Mouse (Mus musculus) forelimb bud, embryonic 11.5 days (tissue): Measurements from ENCODE around the gene Git2.

ENCODE experiments used
- DNase-seq: peaks from one replicate; pipeline ENCODE4 v3.0.0-alpha.2; 2012; ENCODE audit warnings: low read depth, low spot score

Gene Git2

GRCm38 (mm10) chr5:114721969-114722368 is 53.3 kb downstream of the Git2 start:
- DNase-seq = no peak

DNA sequence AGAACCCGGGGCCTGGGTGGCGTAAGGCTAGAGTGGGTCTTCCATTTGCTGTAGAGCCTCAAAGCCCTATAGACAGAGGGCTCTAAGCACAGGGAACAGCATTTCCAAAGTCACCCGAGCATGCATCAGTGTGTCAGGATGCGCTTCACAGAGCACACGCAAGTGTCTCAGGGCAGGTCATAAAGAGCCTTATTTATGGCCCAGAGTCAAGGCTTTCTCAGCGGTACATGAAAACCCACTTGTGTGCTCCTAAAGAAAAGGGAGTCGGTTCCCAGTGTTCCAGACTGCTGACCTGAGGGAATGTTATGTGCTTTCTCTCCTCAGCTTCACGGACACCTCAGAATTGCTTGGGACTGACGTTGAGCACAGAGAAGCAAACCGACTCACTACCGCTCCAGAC is 54.5 kb downstream of the Git2 start:
- DNase-seq = no peak

- DNase-seq = no peak
Observed at GRCm38 (mm10) chr5:114719928-114720270, 55.4 kb downstream of the Git2 start.

DNA sequence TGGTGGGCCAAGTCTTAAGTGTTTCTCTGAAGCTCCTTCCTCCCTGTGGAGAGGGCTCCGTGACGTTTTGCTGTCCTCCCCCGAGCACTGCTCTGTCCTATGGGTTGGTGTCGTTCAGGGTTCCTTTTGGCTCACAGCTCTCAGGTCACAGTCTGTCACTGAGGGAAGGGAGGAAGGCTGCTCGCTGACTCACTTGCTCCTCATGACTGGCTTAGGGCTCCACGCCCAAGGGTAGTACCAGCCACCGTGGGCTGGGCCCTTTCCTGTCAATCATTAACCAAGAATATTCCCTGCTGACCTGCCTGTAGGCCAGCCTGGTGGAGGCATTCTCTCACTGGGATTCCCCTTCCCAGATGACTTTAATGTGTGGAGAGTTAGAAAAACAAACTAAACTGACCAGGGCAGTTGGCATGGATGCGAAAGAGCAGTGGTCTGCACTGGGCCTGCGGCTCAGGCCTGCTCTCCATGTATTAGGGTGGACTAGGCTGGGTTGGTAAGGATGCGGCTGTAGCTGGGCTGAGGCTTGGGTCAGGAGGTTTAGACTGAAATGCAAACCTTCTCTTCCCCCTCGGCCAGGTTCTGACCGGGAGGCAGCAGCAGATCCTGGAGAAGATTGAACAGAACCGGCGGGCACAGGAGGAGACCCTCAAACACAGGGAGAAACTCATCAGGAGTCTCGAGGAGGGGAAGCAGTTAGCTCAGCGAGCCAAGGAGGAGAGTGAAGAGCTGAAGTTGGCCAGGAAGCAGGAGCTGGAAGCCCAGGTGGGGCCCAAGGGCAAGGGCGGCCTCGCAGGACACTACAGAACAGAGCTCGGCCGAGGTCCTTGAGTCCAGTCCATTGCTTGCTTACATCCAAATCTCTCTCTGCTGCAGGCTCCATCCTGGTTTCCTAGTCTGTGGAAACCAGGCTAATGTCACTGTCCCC is 56.1 kb downstream of the Git2 start:
- no peak for DNase-seq

- no peak for DNase-seq
Observed at GRCm38 (mm10) chr5:114718483-114718882, 56.8 kb downstream of the Git2 start.

- DNase-seq = no peak
Observed at GRCm38 (mm10) chr5:114717937-114718336, 57.4 kb downstream of the Git2 start.

DNA sequence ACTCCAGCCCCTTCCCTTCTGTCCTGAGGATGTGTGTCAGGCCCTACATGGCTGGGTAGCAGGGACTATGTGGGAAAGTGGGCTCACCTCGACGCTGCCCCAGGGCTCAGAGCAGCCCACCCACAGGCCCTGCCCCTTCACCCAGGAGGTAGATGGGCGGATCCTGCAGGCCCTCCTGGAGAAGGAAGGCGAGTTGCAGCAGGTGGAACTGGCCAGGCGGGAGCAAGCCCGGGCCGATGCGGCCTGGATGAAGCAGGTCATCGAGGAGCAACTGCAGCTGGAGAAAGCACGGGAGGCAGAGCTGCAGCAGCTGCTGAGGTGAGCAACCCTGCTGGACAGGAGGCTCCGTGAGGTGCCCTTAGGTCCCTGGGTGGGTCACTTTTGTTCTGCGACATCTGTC is 58.0 kb downstream of the Git2 start:
- no peak for DNase-seq

DNA sequence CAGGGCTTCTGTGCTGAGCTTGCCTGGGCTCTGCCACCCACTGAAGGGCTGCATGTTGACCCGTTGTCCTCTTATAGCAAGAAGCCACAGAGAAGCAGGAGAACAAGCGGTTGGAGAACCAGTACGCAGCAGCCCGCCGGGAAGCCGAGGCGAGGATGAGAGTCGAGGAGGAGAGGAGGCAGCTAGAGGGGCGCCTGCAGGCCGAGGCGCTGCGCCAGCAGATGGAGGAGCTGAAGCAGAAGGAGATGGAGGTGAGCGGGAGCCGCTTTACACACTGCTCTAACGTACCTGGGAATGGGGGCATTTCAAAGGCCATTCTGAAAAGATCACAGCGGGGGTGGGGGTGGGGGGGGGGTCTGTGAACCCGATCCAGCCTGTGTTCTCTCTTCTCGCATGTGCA is 60.8 kb downstream of the Git2 start:
- no peak for DNase-seq

- no peak for DNase-seq
Observed at GRCm38 (mm10) chr5:114709357-114709756, 66.0 kb downstream of the Git2 start.

- no peak for DNase-seq
Observed at GRCm38 (mm10) chr5:114708491-114708890, 66.8 kb downstream of the Git2 start.

GRCm38 (mm10) chr5:114707265-114708068 is 67.8 kb downstream of the Git2 start, which contains the start of gene Tchp:
TSS of gene Tchp (plus strand) at chr5:114707760.
- DNase-seq = peak; percentile 97

- peak; percentile 11 for DNase-seq
Observed at GRCm38 (mm10) chr5:114702403-114703392, 72.6 kb downstream of the Git2 start.

DNA sequence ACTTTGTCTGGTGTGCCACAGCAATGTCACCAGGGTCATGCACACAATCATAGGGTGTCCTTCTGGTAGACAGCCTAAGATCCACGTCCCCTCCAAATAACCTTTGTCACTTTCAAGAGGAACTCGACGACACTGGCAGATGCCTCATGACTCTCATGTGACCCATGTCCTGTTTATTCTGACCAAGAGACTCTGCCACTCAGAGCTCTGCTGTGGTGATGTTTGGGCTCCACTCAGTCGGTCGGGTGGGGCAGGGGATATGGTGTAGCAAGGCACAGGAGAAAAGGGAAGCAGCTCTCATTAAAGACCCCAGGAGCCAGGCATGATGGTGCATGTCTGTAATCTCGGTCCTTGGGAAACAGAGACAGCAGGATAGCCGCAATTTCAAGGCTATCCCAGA is 76.3 kb downstream of the Git2 start:
- no peak for DNase-seq

GRCm38 (mm10) chr5:114698044-114698746 is 77.1 kb downstream of the Git2 start:
- DNase-seq = no peak

DNA sequence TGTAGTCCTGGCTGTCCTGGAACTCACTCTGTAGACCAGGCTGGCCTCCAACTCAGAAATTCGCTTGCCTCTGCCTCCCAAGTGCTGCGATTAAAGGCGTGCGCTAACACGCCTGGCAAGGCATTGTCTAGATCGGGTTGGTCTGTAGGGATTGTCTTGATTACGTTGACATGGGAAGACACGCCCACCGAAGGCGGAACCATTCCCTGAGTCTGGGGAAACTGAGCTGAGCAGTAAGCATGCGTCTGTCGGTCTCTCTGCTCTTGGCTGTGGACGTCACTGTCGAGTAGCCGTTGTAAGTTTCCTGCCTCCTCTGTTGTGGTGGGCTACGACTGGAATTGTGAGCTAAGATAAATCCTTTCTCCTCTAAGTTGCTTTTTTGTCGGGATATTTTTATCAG is 78.4 kb downstream of the Git2 start:
- DNase-seq = no peak

- DNase-seq = no peak
Observed at GRCm38 (mm10) chr5:114695775-114696174, 79.5 kb downstream of the Git2 start.

GRCm38 (mm10) chr5:114690633-114691567 is 84.4 kb downstream of the Git2 start, which contains the start of gene Gltp:
TSS of gene Gltp (minus strand) at chr5:114690984.
- DNase-seq = peak; percentile 87

DNA sequence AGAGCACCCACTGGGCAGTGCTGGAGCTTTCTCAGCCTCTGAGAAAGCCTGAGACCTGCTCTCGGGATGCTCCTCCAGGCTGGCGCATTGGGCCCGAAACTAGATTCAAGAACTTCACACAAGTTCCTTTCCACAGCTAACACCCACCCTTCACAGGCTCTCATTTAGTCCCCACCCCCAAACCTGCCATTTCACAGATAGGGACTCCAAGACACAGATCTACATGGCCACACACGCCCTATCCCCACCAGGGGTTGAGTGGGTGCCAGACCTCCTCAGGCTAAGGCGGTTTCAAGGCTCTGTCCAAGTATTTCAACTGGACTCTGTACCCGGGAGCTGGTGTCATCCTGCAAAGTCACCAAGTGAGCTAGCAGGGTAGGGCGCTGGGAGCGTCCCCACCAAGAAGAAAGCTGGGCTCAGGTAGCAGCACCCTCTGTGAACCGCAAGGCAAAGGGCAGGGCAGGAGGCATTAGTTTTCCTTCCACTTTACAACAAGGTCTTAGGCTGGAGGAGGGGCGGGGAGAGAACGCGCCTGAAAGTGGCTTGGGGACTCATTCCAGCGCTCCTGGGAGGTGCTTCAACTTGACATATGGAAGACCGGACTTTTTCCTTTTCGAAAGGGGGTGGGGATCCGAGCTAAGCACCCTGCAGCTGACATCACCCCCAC is 85.5 kb downstream of the Git2 start:
- DNase-seq = no peak

DNA sequence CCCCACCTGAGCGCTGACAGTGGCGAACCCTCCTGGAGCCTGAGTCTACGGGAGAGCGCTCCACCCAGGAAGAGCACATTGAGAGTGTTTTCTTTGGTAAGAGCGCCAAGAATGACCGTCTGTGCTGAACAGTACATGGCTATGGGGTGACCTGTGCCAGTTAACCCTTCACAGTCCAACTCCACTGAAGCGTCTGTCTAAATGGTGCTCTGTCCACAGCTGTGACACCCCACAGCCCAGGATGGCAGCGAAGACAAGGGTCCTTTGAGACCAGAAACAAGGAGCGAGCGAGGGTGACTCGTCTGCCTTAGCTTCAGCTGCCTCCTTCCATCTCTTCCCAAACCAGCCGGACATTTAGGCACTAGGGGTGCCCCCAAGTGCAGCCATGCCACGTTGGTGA is 86.6 kb downstream of the Git2 start:
- DNase-seq = no peak
